Mouse (Mus musculus) kidney, embryonic 15.5 days (tissue): ENCODE measurements around the gene Scyl1. TPM values are rescaled to one million over a fixed set of nuclear protein-coding genes. Genes with fewer than 3 reads are reported as not detected.
"Not testable (repeated sequence)": the region's sequence is repeated elsewhere in the genome, so short reads cannot be mapped to it uniquely, and the experiment has no call there.

ENCODE experiments used
- ATAC-seq: fragments of 200-750 bp; cut with Nextera tagmentation; replicated peaks from 2 replicates; pipeline ENCODE4 v1.8.0; 2017; ENCODE audit warnings: moderate TSS enrichment; ENCODE audit not compliant: low FRiP score
- H3K27ac ChIP-seq: fragments of 300-500 bp; sonication (generic); 2 replicates; pipeline ENCODE4 v1.5.1; 2015; ENCODE audit warnings: mild to moderate bottlenecking, inconsistent platforms
- H3K27me3 ChIP-seq: fragments of 300-500 bp; sonication (generic); 2 replicates; pipeline ENCODE4 v1.6.1; 2015; ENCODE audit warnings: inconsistent platforms
- H3K36me3 ChIP-seq: fragments of 300-500 bp; sonication (generic); 2 replicates; pipeline ENCODE4 v1.6.1; 2015; ENCODE audit warnings: inconsistent platforms
- H3K4me1 ChIP-seq: fragments of 300-500 bp; sonication (generic); 2 replicates; pipeline ENCODE4 v1.6.1; 2015; ENCODE audit warnings: inconsistent platforms
- H3K4me2 ChIP-seq: fragments of 300-500 bp; sonication (generic); 2 replicates; pipeline ENCODE4 v1.6.1; 2015; ENCODE audit warnings: moderate library complexity, mild to moderate bottlenecking, inconsistent platforms
- H3K4me3 ChIP-seq: fragments of 300-500 bp; sonication (generic); replicated peaks from 2 replicates; pipeline ENCODE4 v1.5.1; 2015; ENCODE audit warnings: mild to moderate bottlenecking, inconsistent platforms
- H3K9ac ChIP-seq: fragments of 300-500 bp; sonication (generic); 2 replicates; pipeline ENCODE4 v1.6.1; 2015; ENCODE audit warnings: mild to moderate bottlenecking, inconsistent platforms
- H3K9me3 ChIP-seq: fragments of 300-500 bp; sonication (generic); replicated peaks from 2 replicates; pipeline ENCODE4 v1.6.1; 2016; ENCODE audit warnings: inconsistent platforms
- WGBS: fragments of 180-500 bp; shearing (Covaris S2); methylation state at CpG from one replicate; pipeline ENCODE4 v1.1.7; 2015; ENCODE audit warnings: mixed read lengths; 5-methylcytosine and 5-hydroxymethylcytosine counted together
- polyA plus RNA-seq: library from polyadenylated mRNA; unstranded; fragments of >200 nt; fragmentation: Nextera tagmentation; extraction: Ambion mirVana; gene quantifications from 2 replicates; pipeline ENCODE4 v1.2.1, GENCODE M21; 2015

Scyl1 gene
- polyA plus RNA-seq: 69.6 and 76.0 TPM in 2 replicates

- WGBS: under 1% methylated on average over 64 of the region's 64 CpGs
- H3K9ac ChIP-seq: peak within 1 kb of the TSS; percentile 62
- ATAC-seq: peak; percentile 96
Observed at GRCm38 (mm10) chr19:5770925-5771860, at the start of gene Scyl1. Gene Scyl1, minus strand, starts transcription at chr19:5771419.

GRCm38 (mm10) chr19:5819549-5819948 is 48.3 kb upstream of the Scyl1 start:
- Histone ChIP-seq H3K36me3 (no peaks in the 10 kb centered on the region), H3K27me3 (no peaks in the 10 kb centered on the region), H3K4me2 (no peak overlapping the region), H3K4me3 (no peak overlapping the region), H3K9ac (no peak overlapping the region), H3K4me1 (peaks cover 74% of the 10 kb centered on the region), H3K27ac (peak overlapping the region; percentile 95), H3K9me3 (no peaks in the 10 kb centered on the region)
- WGBS: 44% methylated on average over 12 of the region's 12 CpGs
- ATAC-seq: no peak

More at GRCm38 (mm10) chr19:5770925-5771860, at the start of gene Scyl1:
- H3K36me3 ChIP-seq: peaks cover 37% of the 10 kb centered on the region
- peaks cover 24% of the 10 kb centered on the region for H3K4me1 ChIP-seq
- peak within 1 kb of the TSS; percentile 58 for H3K4me3 ChIP-seq
- no peaks in the 10 kb centered on the region for H3K9me3 ChIP-seq
- H3K27me3 ChIP-seq: no peaks in the 10 kb centered on the region
- peak within 1 kb of the TSS; percentile 90 for H3K4me2 ChIP-seq
- H3K27ac ChIP-seq: peak within 1 kb of the TSS; percentile 77

- Histone ChIP-seq H3K4me3 (no peak overlapping the region), H3K36me3 (no peaks in the 10 kb centered on the region), H3K4me2 (peak overlapping the region; percentile 57), H3K27me3 (no peaks in the 10 kb centered on the region), H3K9ac (no peak overlapping the region), H3K4me1 (peaks cover 65% of the 10 kb centered on the region), H3K9me3 (no peaks in the 10 kb centered on the region), H3K27ac (peak overlapping the region; percentile 95)
- no peak for ATAC-seq
- WGBS: 71% methylated on average over 6 of the region's 6 CpGs
Observed at GRCm38 (mm10) chr19:5818590-5818977, 47.4 kb upstream of the Scyl1 start.

GRCm38 (mm10) chr19:5817703-5818589 is 46.7 kb upstream of the Scyl1 start:
- WGBS: 11% methylated on average over 21 of the region's 21 CpGs
- H3K36me3 ChIP-seq: no peaks in the 10 kb centered on the region
- H3K4me3 ChIP-seq: peak overlapping the region; percentile 32
- H3K4me2 ChIP-seq: peak overlapping the region; percentile 57
- no peaks in the 10 kb centered on the region for H3K9me3 ChIP-seq
- H3K9ac ChIP-seq: peak overlapping the region; percentile 55
- ATAC-seq: peak; percentile 64
- H3K27me3 ChIP-seq: no peaks in the 10 kb centered on the region
- H3K27ac ChIP-seq: peak overlapping the region; percentile 95
- H3K4me1 ChIP-seq: peaks cover 58% of the 10 kb centered on the region

- H3K4me1 ChIP-seq: peaks cover 66% of the 10 kb centered on the region
- peak overlapping the region; percentile 84 for H3K27ac ChIP-seq
- peak; percentile 13; the same call in 1 of the 2 replicates for ATAC-seq
Observed at GRCm38 (mm10) chr19:5815928-5816327, 44.7 kb upstream of the Scyl1 start.

GRCm38 (mm10) chr19:5815010-5815409 is 43.8 kb upstream of the Scyl1 start:
- no peak overlapping the region for H3K4me3 ChIP-seq
- 77% methylated on average over 7 of the region's 7 CpGs for WGBS
- no peak for ATAC-seq
- H3K9me3 ChIP-seq: no peaks in the 10 kb centered on the region
- no peak overlapping the region for H3K4me2 ChIP-seq
- H3K36me3 ChIP-seq: no peaks in the 10 kb centered on the region
- peaks cover 75% of the 10 kb centered on the region for H3K4me1 ChIP-seq
- H3K27ac ChIP-seq: peak overlapping the region; percentile 84; the same call in 1 of the 2 replicates
- no peak overlapping the region for H3K9ac ChIP-seq
- H3K27me3 ChIP-seq: no peaks in the 10 kb centered on the region

More at GRCm38 (mm10) chr19:5815928-5816327, 44.7 kb upstream of the Scyl1 start:
- WGBS: 68% methylated on average over 4 of the region's 4 CpGs
- Histone ChIP-seq H3K4me2 (no peak overlapping the region), H3K27me3 (no peaks in the 10 kb centered on the region), H3K9ac (peak overlapping the region; percentile 29; the same call in 1 of the 2 replicates), H3K4me3 (no peak overlapping the region), H3K9me3 (no peaks in the 10 kb centered on the region), H3K36me3 (no peaks in the 10 kb centered on the region)

- not testable (repeated sequence) for H3K4me2 ChIP-seq, H3K4me3 ChIP-seq, H3K9ac ChIP-seq, H3K9me3 ChIP-seq, H3K36me3 ChIP-seq, H3K27me3 ChIP-seq, H3K27ac ChIP-seq, ATAC-seq
- WGBS: 52% methylated on average over 1 of the region's 1 CpGs
- H3K4me1 ChIP-seq: peaks cover 78% of the 10 kb centered on the region
Observed at GRCm38 (mm10) chr19:5814048-5814447, 42.8 kb upstream of the Scyl1 start.

GRCm38 (mm10) chr19:5813567-5813966 is 42.3 kb upstream of the Scyl1 start:
- H3K9ac ChIP-seq: no peak overlapping the region
- H3K4me3 ChIP-seq: no peak overlapping the region
- H3K27ac ChIP-seq: no peak overlapping the region
- H3K4me1 ChIP-seq: peaks cover 78% of the 10 kb centered on the region
- ATAC-seq: no peak
- WGBS: 87% methylated on average over 3 of the region's 3 CpGs
- H3K4me2 ChIP-seq: no peak overlapping the region
- H3K36me3 ChIP-seq: no peaks in the 10 kb centered on the region
- H3K9me3 ChIP-seq: no peaks in the 10 kb centered on the region
- H3K27me3 ChIP-seq: no peaks in the 10 kb centered on the region

- H3K4me1 ChIP-seq: peaks cover 77% of the 10 kb centered on the region
- H3K4me2 ChIP-seq: peak overlapping the region; percentile 17; the same call in 1 of the 2 replicates
- no peaks in the 10 kb centered on the region for H3K27me3 ChIP-seq
- WGBS: 43% methylated on average over 7 of the region's 7 CpGs
- H3K4me3 ChIP-seq: no peak overlapping the region
- no peaks in the 10 kb centered on the region for H3K9me3 ChIP-seq
- peak; percentile 56 for ATAC-seq
- peak overlapping the region; percentile 91 for H3K27ac ChIP-seq
- no peak overlapping the region for H3K9ac ChIP-seq
- H3K36me3 ChIP-seq: no peaks in the 10 kb centered on the region
Observed at GRCm38 (mm10) chr19:5811771-5812504, 40.7 kb upstream of the Scyl1 start.

- peak overlapping the region; percentile 91 for H3K27ac ChIP-seq
- no peaks in the 10 kb centered on the region for H3K27me3 ChIP-seq
- 58% methylated on average over 9 of the region's 9 CpGs for WGBS
- peak overlapping the region; percentile 25; the same call in 1 of the 2 replicates for H3K4me2 ChIP-seq
- peaks cover 79% of the 10 kb centered on the region for H3K4me1 ChIP-seq
- no peaks in the 10 kb centered on the region for H3K9me3 ChIP-seq
- no peak overlapping the region; the same call in none of the 2 replicates for H3K9ac ChIP-seq
- no peak for ATAC-seq
- H3K36me3 ChIP-seq: no peaks in the 10 kb centered on the region
- no peak overlapping the region for H3K4me3 ChIP-seq
Observed at GRCm38 (mm10) chr19:5810840-5811563, 39.8 kb upstream of the Scyl1 start.
